Mouse (Mus musculus) embryonic fibroblast, embryonic 13.5 days (primary cell): Measurements from ENCODE around the gene Ppp2r1b. TPM values are rescaled to one million over a fixed set of nuclear protein-coding genes. Genes with fewer than 3 reads are reported as not detected.

Experiments
- H3K27ac ChIP-seq: 2 replicates; pipeline ENCODE4 v1.5.1; 2012; ENCODE audit warnings: low read length, control low read depth, inconsistent platforms; ENCODE audit not compliant: insufficient read depth
- H3K4me1 ChIP-seq: 2 replicates; pipeline ENCODE4 v1.6.1; 2011; ENCODE audit warnings: low read length; ENCODE audit not compliant: control insufficient read depth, insufficient read depth
- H3K4me3 ChIP-seq: 2 replicates; pipeline ENCODE4 v1.5.1; 2011; ENCODE audit warnings: mild to moderate bottlenecking, control low read depth, low read length; ENCODE audit not compliant: insufficient read depth
- CTCF ChIP-seq: IDR thresholded peaks from 2 replicates; pipeline ENCODE4 v1.5.1; 2011; ENCODE audit warnings: mild to moderate bottlenecking, control low read depth, low read length, moderate library complexity, borderline replicate concordance; ENCODE audit not compliant: insufficient read depth
- POLR2A ChIP-seq: IDR thresholded peaks from 2 replicates; pipeline ENCODE4 v1.6.1; 2011; ENCODE audit warnings: low read depth, mild to moderate bottlenecking, control low read depth, low read length, moderate library complexity
- polyA plus RNA-seq: library from polyadenylated mRNA; stranded (reverse); fragments of >200 nt; gene quantifications from 2 replicates; pipeline ENCODE4 v1.2.4, GENCODE M21; 2011; ENCODE audit warnings: low read depth; ENCODE audit not compliant: missing spikeins, insufficient read length

Ppp2r1b gene
- polyA plus RNA-seq, 1 experiment: 33.9 TPM

GRCm38 (mm10) chr9:50863824-50864223 lies 18.7 kb downstream of the Ppp2r1b start:
- H3K4me3 ChIP-seq: no peak overlapping the region
- H3K27ac ChIP-seq: no peak overlapping the region
- TF ChIP-seq POLR2A (no peak), CTCF (no peak)
- H3K4me1 ChIP-seq: no peaks in the 10 kb centered on the region

- no peak overlapping the region for H3K4me3 ChIP-seq
- TF ChIP-seq CTCF (no peak), POLR2A (no peak)
- no peak overlapping the region for H3K27ac ChIP-seq
- no peaks in the 10 kb centered on the region for H3K4me1 ChIP-seq
Measured at GRCm38 (mm10) chr9:50864877-50865276, 19.8 kb downstream of the Ppp2r1b start.

DNA sequence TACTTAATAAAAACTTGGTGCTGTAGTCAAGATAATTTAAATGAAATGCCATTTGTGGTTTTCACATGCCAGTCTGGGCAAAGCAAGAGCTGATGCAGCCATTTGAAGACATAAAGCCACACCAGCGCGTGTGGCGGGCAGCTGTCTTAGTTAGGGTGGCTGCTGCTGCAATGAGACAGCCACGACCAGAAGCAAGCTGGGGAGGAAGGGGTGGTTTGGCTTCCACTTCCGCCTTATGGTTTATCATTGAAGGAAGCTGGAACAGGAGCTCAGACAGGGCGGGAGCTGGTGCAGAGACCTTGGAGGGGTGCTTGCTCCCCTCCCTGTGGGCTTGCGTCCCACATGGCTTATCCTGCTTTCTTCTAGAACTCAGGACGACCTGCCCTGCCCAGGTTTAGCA lies 20.7 kb downstream of the Ppp2r1b start:
- Histone ChIP-seq H3K4me1 (no peaks in the 10 kb centered on the region), H3K27ac (no peak overlapping the region), H3K4me3 (no peak overlapping the region)
- TF ChIP-seq CTCF (no peak), POLR2A (no peak)

GRCm38 (mm10) chr9:50867015-50867414 lies 21.9 kb downstream of the Ppp2r1b start:
- Histone ChIP-seq H3K27ac (no peak overlapping the region), H3K4me1 (no peaks in the 10 kb centered on the region), H3K4me3 (no peak overlapping the region)
- no peak for TF ChIP-seq POLR2A
- no peak for TF ChIP-seq CTCF

GRCm38 (mm10) chr9:50868182-50868581 lies 23.1 kb downstream of the Ppp2r1b start:
- TF ChIP-seq CTCF (no peak), POLR2A (no peak)
- no peaks in the 10 kb centered on the region for H3K4me1 ChIP-seq
- H3K27ac ChIP-seq: no peak overlapping the region
- no peak overlapping the region for H3K4me3 ChIP-seq

DNA sequence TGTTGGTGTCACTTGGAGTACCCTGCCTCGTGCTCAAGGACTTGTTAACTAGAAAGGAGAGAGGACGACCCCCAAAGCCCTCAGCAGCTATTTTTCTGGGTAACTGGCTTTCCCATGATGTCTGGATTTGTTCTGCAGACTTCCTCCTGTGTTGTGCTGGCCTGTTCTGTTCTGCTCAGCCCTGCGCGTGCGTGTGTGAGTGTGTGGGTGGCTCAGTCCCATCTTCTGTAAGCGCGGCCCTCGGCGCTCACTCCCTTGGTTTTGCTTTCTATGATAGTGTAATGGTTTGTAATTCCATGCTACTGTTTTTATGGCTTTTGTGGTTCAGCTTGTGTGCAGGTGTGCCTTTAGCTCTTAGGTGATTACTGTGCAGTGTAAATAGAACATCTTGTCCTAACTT lies 28.1 kb downstream of the Ppp2r1b start:
- Histone ChIP-seq H3K4me3 (no peak overlapping the region), H3K27ac (no peak overlapping the region), H3K4me1 (no peaks in the 10 kb centered on the region)
- TF ChIP-seq POLR2A (no peak), CTCF (no peak)

DNA sequence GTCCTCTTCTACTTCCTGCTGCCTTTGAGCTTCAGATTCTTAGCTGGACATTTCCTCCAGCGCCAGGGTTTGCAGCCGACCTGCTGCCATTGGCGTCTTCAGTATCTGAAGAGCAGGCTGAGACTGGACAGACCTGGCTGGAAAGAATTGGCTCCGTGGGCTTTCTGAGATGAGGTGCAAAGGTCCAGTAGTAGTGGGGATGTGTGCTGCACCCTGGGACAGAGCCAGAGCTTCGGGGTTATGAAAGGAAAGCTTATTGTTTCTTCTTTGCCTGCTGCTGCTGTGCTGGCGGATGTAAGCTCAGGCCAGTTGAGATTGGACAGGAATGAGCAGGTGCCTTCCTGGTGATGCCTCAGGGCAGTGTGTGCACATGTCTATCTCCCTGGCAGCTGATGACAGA lies 28.9 kb downstream of the Ppp2r1b start:
- H3K4me3 ChIP-seq: no peak overlapping the region
- no peaks in the 10 kb centered on the region for H3K4me1 ChIP-seq
- no peak overlapping the region for H3K27ac ChIP-seq
- TF ChIP-seq CTCF (no peak), POLR2A (no peak)

GRCm38 (mm10) chr9:50875470-50875869 lies 30.4 kb downstream of the Ppp2r1b start:
- Histone ChIP-seq H3K27ac (no peak overlapping the region), H3K4me3 (no peak overlapping the region), H3K4me1 (no peaks in the 10 kb centered on the region)
- TF ChIP-seq POLR2A: no peak
- no peak for TF ChIP-seq CTCF

DNA sequence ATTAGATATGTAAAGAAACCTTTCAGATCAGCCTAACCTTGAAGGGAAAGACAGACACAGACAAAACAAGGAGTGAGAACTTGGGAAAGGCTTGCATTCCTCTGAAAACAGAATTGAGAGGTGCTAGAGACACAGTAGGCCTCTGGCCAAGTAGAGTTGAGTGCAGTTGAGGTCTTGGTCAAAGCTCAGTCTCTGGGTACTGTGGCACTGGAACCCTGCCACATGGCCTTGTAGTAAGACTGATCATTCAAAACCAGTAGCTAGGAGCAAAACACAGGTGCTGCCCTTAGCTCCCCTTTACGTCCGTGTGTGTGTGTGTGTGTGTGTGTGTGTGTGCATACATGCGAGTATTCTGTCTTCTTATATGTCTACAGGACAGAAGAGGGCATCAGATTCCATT lies 31.2 kb downstream of the Ppp2r1b start:
- TF ChIP-seq CTCF: no peak
- no peak for TF ChIP-seq POLR2A
- Histone ChIP-seq H3K27ac (no peak overlapping the region), H3K4me3 (no peak overlapping the region), H3K4me1 (no peaks in the 10 kb centered on the region)

GRCm38 (mm10) chr9:50877431-50877830 lies 32.3 kb downstream of the Ppp2r1b start:
- Histone ChIP-seq H3K4me1 (no peaks in the 10 kb centered on the region), H3K27ac (no peak overlapping the region), H3K4me3 (no peak overlapping the region)
- TF ChIP-seq POLR2A: no peak
- TF ChIP-seq CTCF: no peak

GRCm38 (mm10) chr9:50882183-50882582 lies 37.1 kb downstream of the Ppp2r1b start:
- Histone ChIP-seq H3K4me1 (peaks cover 18% of the 10 kb centered on the region; the same call in 1 of the 2 replicates), H3K4me3 (no peak overlapping the region), H3K27ac (no peak overlapping the region)
- no peak for TF ChIP-seq POLR2A
- TF ChIP-seq CTCF: no peak
